Mouse (Mus musculus) megakaryocyte, embryonic 14.5 days (primary cell): ENCODE results near the gene Vars.
"Not testable (repeated sequence)": the region's sequence is repeated elsewhere in the genome, so short reads cannot be mapped to it uniquely, and the experiment has no call there.

Experiments used
- FLI1 ChIP-seq: IDR thresholded peaks from 2 replicates; pipeline ENCODE4 v1.6.1; 2012; ENCODE audit warnings: low read length, inconsistent platforms, mixed read lengths
- GATA1 ChIP-seq: IDR thresholded peaks from 3 replicates; pipeline ENCODE4 v1.6.1; 2012; ENCODE audit warnings: mixed read lengths, low read length, inconsistent platforms, borderline replicate concordance

DNA sequence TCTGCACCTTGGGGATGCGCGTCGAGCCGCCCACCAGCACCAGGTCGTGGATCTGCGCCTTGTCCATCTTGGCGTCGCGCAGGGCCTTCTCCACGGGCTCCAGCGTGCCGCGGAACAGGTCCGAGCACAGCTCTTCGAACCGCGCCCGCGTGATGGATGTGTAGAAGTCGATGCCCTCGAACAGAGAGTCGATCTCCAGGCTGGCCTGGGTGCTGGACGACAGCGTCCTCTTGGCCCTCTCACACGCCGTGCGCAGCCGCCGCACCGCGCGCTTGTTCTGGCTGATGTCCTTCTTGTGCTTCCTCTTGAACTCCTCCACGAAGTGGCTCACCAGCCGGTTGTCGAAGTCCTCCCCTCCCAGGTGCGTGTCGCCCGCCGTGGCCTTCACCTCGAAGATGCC lies 42.8 kb upstream of the Vars start:
- TF ChIP-seq FLI1, GATA1: not testable (repeated sequence)
